Mouse (Mus musculus) small intestine, adult 2 months (tissue): ENCODE results near the gene Slc36a2.

Source experiments
- CTCF ChIP-seq: fragments of 200-500 bp; IDR thresholded peaks from 2 replicates; pipeline ENCODE4 v1.5.1; 2012; ENCODE audit warnings: low read depth, mild to moderate bottlenecking, control low read depth, inconsistent platforms, low read length, moderate library complexity, mixed read lengths; ENCODE audit not compliant: insufficient replicate concordance, insufficient read length; ENCODE audit errors: extremely low read depth
- POLR2A ChIP-seq: fragments of 200-500 bp; IDR thresholded peaks from 2 replicates; pipeline ENCODE4 v1.6.1; 2012; ENCODE audit warnings: low read depth, mild to moderate bottlenecking, control low read depth, inconsistent platforms, low read length, moderate library complexity

DNA sequence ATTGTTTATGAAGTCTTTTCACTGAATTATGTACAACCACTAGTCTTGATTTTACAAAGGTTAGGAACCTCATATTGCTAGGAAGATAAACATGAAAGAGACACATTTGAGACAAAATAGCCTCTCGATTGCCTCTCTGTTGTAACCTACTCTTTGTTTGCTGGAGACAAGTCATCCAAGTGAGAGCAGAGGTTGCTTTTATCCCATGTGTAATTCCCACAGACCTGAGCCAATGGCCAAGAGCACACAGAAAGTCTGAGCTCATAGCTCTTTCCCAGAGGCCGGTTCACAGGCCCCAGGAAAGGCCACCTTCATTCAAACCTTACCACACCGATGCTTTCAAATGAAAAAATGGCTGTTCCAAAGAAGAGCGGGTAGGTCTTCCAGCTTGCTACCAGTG, 16.4 kb downstream of the Slc36a2 start:
- TF ChIP-seq CTCF (no peak), POLR2A (no peak)
